Mouse (Mus musculus): Measurements from ENCODE around the gene Tril. TPM values are rescaled to one million over a fixed set of nuclear protein-coding genes. Genes with fewer than 3 reads are reported as not detected.

Gene Tril
- polyA plus RNA-seq, 1 experiment from 2014 or later = 77.7 TPM

DNA sequence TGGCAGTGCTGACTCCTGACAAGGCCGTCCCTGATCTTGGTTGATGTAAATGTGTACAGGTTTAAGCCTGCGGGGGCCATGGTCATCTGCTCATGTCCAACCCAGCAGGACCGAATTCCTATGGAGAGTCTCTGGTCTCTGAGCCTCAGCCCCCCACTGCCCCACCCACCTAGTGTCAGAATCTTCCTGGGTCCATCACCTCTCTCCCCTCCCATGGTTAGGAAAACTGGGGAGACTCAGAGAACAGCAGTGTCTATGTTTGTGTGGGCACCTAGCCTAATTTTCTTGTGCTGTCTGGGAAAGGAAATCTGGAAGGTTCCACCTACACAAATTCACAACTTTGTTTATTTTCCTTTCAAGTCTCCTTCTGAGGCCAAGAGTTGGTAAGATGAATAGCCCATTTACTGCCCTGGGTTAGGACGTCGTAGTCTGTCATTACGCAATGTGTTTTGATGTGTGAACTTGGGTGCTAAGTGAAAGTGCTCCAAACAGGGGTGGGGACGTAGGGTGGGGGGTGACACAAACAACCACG lies 42.1 kb downstream of the Tril start:
- WGBS = 36% methylated on average over 8 of the region's 8 CpGs
- DNase-seq (ENCODE audit: low spot score) (peak; percentile 73), ATAC-seq (replicated peaks; ENCODE audit: low FRiP score, low read depth) (no peak)
- no peak overlapping the region for H3K27ac ChIP-seq
- H3K4me1 ChIP-seq (replicated peaks; ENCODE audit: insufficient read depth, low read length) = no peaks in the 10 kb centered on the region
- H3K9me3 ChIP-seq (replicated peaks; ENCODE audit: low read length) = no peaks in the 10 kb centered on the region
- H3K9ac ChIP-seq (ENCODE audit: low read depth, low read length) = no peak overlapping the region
- no peak overlapping the region for H3K4me2 ChIP-seq (ENCODE audit: low read length)
- H3K36me3 ChIP-seq (ENCODE audit: insufficient read depth, low read length) = no peaks in the 10 kb centered on the region
- no peaks in the 10 kb centered on the region for H3K27me3 ChIP-seq (ENCODE audit: insufficient read depth, low read length)
- H3K4me3 ChIP-seq (replicated peaks; ENCODE audit: low read depth, low read length) = no peak overlapping the region
- no peak for TF ChIP-seq CTCF (IDR thresholded peaks at IDR 0.05; ENCODE audit: low read depth)

DNA sequence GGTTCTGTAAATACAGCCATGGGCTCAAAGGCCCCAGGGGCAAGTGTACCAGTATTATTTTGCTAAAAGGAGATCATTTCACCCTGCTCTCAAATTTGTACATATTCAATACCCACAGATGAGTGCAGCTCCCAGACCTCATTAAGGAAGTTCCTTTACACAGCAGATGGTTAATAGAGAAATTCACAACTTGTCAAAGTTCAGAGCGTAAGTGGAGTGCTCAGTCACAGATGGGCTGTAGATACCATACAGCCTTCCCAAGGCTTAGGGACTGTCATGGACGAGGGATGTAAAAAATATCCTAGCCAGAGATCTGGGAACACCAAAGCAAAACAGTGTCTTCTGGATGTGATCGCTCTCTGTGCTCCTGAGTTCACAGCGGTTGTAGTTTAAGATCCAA lies 52.4 kb downstream of the Tril start:
- no peak for DNase-seq (ENCODE audit: low spot score)
- Histone ChIP-seq H3K4me1 (replicated peaks; ENCODE audit: insufficient read depth, low read length) (no peaks in the 10 kb centered on the region), H3K4me2 (ENCODE audit: low read length) (no peak overlapping the region), H3K9ac (ENCODE audit: low read depth, low read length) (no peak overlapping the region), H3K36me3 (ENCODE audit: insufficient read depth, low read length) (no peaks in the 10 kb centered on the region), H3K4me3 (replicated peaks; ENCODE audit: low read depth, low read length) (no peak overlapping the region), H3K27ac (no peak overlapping the region), H3K27me3 (ENCODE audit: insufficient read depth, low read length) (no peaks in the 10 kb centered on the region), H3K9me3 (replicated peaks; ENCODE audit: low read length) (no peaks in the 10 kb centered on the region)
- no peak for ATAC-seq (replicated peaks; ENCODE audit: low FRiP score, low read depth)
- no peak for TF ChIP-seq CTCF (IDR thresholded peaks at IDR 0.05; ENCODE audit: low read depth)
- 90% methylated on average over 4 of the region's 4 CpGs for WGBS

DNA sequence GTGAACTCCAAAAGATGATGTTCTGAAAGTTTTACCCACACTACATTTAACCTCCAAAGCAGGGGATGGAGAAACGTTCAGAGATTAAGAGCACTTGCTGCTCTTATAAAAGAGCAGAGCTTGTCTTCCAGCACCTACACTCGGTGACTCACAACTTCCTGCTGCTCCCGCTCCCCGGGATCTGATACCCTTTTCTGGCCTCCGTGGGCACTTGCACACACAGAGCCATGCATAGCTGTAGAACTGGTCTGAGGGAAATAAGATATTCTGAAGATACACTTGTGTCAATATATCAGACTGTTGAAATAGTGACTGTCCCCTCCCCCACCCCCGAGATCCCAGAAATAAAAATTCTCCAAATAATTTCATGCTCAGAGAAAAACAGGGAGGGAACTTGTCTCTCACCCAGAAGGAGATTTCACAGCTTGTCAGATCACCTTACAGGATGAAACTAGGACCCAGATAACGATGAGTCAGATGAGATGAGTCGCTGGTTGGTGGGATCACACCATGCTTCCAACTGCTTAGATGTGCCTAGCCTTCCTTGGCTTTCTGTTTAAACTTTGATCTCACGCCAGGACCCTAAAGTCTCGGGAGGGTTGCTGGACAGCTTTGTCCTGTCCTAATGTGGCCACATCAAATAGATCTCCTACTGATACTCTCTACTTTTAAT lies 54.3 kb downstream of the Tril start:
- Histone ChIP-seq H3K9ac (ENCODE audit: low read depth, low read length) (no peak overlapping the region), H3K4me3 (replicated peaks; ENCODE audit: low read depth, low read length) (no peak overlapping the region), H3K4me2 (ENCODE audit: low read length) (no peak overlapping the region), H3K9me3 (replicated peaks; ENCODE audit: low read length) (no peaks in the 10 kb centered on the region), H3K36me3 (ENCODE audit: insufficient read depth, low read length) (no peaks in the 10 kb centered on the region), H3K27me3 (ENCODE audit: insufficient read depth, low read length) (no peaks in the 10 kb centered on the region), H3K4me1 (replicated peaks; ENCODE audit: insufficient read depth, low read length) (no peaks in the 10 kb centered on the region), H3K27ac (no peak overlapping the region)
- DNase-seq (ENCODE audit: low spot score) (peak; percentile 16), ATAC-seq (replicated peaks; ENCODE audit: low FRiP score, low read depth) (no peak)
- 33% methylated on average over 10 of the region's 10 CpGs for WGBS
- no peak for TF ChIP-seq CTCF (IDR thresholded peaks at IDR 0.05; ENCODE audit: low read depth)

DNA sequence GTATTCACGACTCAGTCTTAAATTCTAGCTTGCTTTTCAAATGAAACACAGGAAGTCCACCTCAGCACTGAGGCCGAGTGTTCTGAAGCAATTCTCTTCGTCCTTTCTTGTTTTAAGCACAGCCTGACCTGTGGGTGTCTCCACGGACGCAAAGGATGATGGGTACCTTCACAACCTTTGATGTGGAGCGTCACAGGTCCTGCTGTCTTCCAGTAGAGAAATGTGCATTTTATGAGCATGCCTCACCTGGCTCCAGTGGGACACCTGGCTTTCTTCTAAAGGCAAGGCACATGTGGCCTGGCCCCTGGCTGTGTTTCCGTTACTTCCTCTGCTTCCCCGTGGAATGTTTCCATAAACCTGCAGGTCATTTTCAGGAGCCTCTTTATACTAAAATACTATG lies 54.9 kb downstream of the Tril start:
- Histone ChIP-seq H3K4me1 (replicated peaks; ENCODE audit: insufficient read depth, low read length) (no peaks in the 10 kb centered on the region), H3K27ac (no peak overlapping the region), H3K4me2 (ENCODE audit: low read length) (no peak overlapping the region), H3K36me3 (ENCODE audit: insufficient read depth, low read length) (no peaks in the 10 kb centered on the region), H3K9me3 (replicated peaks; ENCODE audit: low read length) (no peaks in the 10 kb centered on the region), H3K27me3 (ENCODE audit: insufficient read depth, low read length) (no peaks in the 10 kb centered on the region), H3K9ac (ENCODE audit: low read depth, low read length) (no peak overlapping the region), H3K4me3 (replicated peaks; ENCODE audit: low read depth, low read length) (no peak overlapping the region)
- 49% methylated on average over 8 of the region's 8 CpGs for WGBS
- no peak for ATAC-seq (replicated peaks; ENCODE audit: low FRiP score, low read depth)
- no peak for TF ChIP-seq CTCF (IDR thresholded peaks at IDR 0.05; ENCODE audit: low read depth)
- DNase-seq (ENCODE audit: low spot score) = no peak

Other genes with a start within 250 kb of the Tril start
- 0.50 and 0.59 TPM in 2 replicates for gene Cpvl, start 157.8 kb upstream of the Tril start, polyA plus RNA-seq (2015; fragmentation: Nextera tagmentation; extraction: Ambion mirVana)
- 16.3 and 16.8 TPM in 2 replicates for gene Chn2, start 218.7 kb upstream of the Tril start, polyA plus RNA-seq (2015; fragmentation: Nextera tagmentation; extraction: Ambion mirVana)